Mouse (Mus musculus): ENCODE measurements around the gene Zfp444. TPM values are rescaled to one million over a fixed set of nuclear protein-coding genes. Genes with fewer than 3 reads are reported as not detected.

The Zfp444 gene
- polyA plus RNA-seq, 1 experiment from 2014 or later, result 41.1 TPM

GRCm38 (mm10) chr7:6143991-6144531 is 28.0 kb upstream of the Zfp444 start:
- H3K9me3 ChIP-seq (ENCODE audit: low read length), result no peaks in the 10 kb centered on the region
- no peak for DNase-seq (ENCODE audit: low spot score)
- H3K27me3 ChIP-seq (replicated peaks; ENCODE audit: insufficient read depth, low read length), result no peaks in the 10 kb centered on the region
- WGBS, result 74% methylated on average over 2 of the region's 2 CpGs
- H3K9ac ChIP-seq (replicated peaks; ENCODE audit: low read depth), result no peak overlapping the region
- no peak for TF ChIP-seq CTCF (IDR thresholded peaks at IDR 0.05)
- TF ChIP-seq EP300 (IDR thresholded peaks at IDR 0.05), result no peak
- no peak overlapping the region for H3K4me2 ChIP-seq (replicated peaks; ENCODE audit: low read depth, low read length)
- H3K4me1 ChIP-seq (ENCODE audit: insufficient read depth, low read depth, low read length), result peaks cover 28% of the 10 kb centered on the region; the same call in 1 of the 2 replicates
- no peak overlapping the region for H3K4me3 ChIP-seq (ENCODE audit: low read depth, low read length)
- ATAC-seq, result no peak
- H3K36me3 ChIP-seq (ENCODE audit: insufficient read depth, low read length), result no peaks in the 10 kb centered on the region
- no peak overlapping the region for H3K27ac ChIP-seq (ENCODE audit: low read length)

DNA sequence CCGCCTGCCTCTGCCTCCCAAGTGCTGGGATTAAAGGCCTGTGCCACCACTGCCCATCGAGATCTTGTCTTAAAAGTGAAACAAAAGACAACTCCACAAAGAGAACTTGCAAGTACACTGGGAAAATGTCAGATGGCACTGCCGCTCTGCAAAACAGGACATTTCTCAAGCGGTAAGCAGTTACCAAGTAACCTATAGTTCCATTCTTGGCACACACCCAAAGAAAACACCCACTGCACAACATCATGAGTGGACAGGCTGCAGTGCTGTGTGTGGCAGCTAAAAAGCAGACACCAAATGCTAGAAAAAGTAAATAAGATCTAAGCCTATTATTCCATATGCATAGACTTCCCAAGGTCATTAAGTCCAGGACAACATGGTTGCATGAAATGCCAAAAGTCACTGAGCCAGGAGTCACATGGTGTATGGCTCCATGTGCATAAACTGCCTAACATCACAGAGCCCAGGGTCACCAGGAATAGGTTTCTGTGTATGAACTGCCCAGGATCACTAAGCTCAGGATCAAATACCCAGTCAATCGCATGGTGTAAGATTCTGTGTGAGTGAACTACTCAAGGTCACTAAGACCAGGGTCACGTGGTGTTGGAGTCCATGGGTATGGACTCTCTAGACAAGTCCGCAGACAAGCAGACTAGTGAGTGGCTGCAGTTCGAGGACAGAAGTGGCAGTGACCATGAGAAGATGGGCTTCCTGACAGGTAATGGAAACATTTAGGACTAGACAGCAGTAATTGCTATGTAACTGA is 26.4 kb upstream of the Zfp444 start:
- 74% methylated on average over 8 of the region's 8 CpGs for WGBS
- no peak; the same call in 1 of the 2 replicates for ATAC-seq
- no peaks in the 10 kb centered on the region for H3K9me3 ChIP-seq (ENCODE audit: low read length)
- no peaks in the 10 kb centered on the region for H3K36me3 ChIP-seq (ENCODE audit: insufficient read depth, low read length)
- no peak overlapping the region for H3K4me3 ChIP-seq (ENCODE audit: low read depth, low read length)
- H3K27ac ChIP-seq (ENCODE audit: low read length), result peak overlapping the region; percentile 71; the same call in 1 of the 2 replicates
- peaks cover 31% of the 10 kb centered on the region; the same call in 1 of the 2 replicates for H3K4me1 ChIP-seq (ENCODE audit: insufficient read depth, low read depth, low read length)
- TF ChIP-seq EP300 (IDR thresholded peaks at IDR 0.05) (no peak), CTCF (IDR thresholded peaks at IDR 0.05) (no peak)
- H3K4me2 ChIP-seq (replicated peaks; ENCODE audit: low read depth, low read length), result no peak overlapping the region
- no peak overlapping the region for H3K9ac ChIP-seq (replicated peaks; ENCODE audit: low read depth)
- peak; percentile 54 for DNase-seq (ENCODE audit: low spot score)
- H3K27me3 ChIP-seq (replicated peaks; ENCODE audit: insufficient read depth, low read length), result no peaks in the 10 kb centered on the region

- H3K4me2 ChIP-seq (replicated peaks; ENCODE audit: low read depth, low read length), result no peak overlapping the region
- WGBS, result 47% methylated on average over 7 of the region's 7 CpGs
- H3K27me3 ChIP-seq (replicated peaks; ENCODE audit: insufficient read depth, low read length), result no peaks in the 10 kb centered on the region
- H3K4me3 ChIP-seq (ENCODE audit: low read depth, low read length), result no peak overlapping the region
- DNase-seq (ENCODE audit: low spot score) (peak; percentile 62), ATAC-seq (peak; percentile 38)
- no peak for TF ChIP-seq CTCF (IDR thresholded peaks at IDR 0.05)
- no peak for TF ChIP-seq EP300 (IDR thresholded peaks at IDR 0.05)
- no peak overlapping the region for H3K9ac ChIP-seq (replicated peaks; ENCODE audit: low read depth)
- peaks cover 36% of the 10 kb centered on the region; the same call in 1 of the 2 replicates for H3K4me1 ChIP-seq (ENCODE audit: insufficient read depth, low read depth, low read length)
- H3K27ac ChIP-seq (ENCODE audit: low read length), result peak overlapping the region; percentile 71; the same call in 1 of the 2 replicates
- no peaks in the 10 kb centered on the region for H3K9me3 ChIP-seq (ENCODE audit: low read length)
- H3K36me3 ChIP-seq (ENCODE audit: insufficient read depth, low read length), result no peaks in the 10 kb centered on the region
These were observed 25.6 kb upstream of the Zfp444 start for GRCm38 (mm10) chr7:6146194-6146981.

GRCm38 (mm10) chr7:6146982-6147325 is 25.1 kb upstream of the Zfp444 start:
- ATAC-seq (no peak), DNase-seq (ENCODE audit: low spot score) (no peak)
- Histone ChIP-seq H3K4me3 (ENCODE audit: low read depth, low read length) (no peak overlapping the region), H3K27ac (ENCODE audit: low read length) (peak overlapping the region; percentile 71), H3K9me3 (ENCODE audit: low read length) (no peaks in the 10 kb centered on the region), H3K36me3 (ENCODE audit: insufficient read depth, low read length) (no peaks in the 10 kb centered on the region), H3K27me3 (replicated peaks; ENCODE audit: insufficient read depth, low read length) (no peaks in the 10 kb centered on the region), H3K9ac (replicated peaks; ENCODE audit: low read depth) (no peak overlapping the region), H3K4me2 (replicated peaks; ENCODE audit: low read depth, low read length) (no peak overlapping the region), H3K4me1 (ENCODE audit: insufficient read depth, low read depth, low read length) (peaks cover 42% of the 10 kb centered on the region; the same call in 1 of the 2 replicates)
- WGBS, result 3% methylated on average over 2 of the region's 2 CpGs
- TF ChIP-seq EP300 (IDR thresholded peaks at IDR 0.05), result no peak
- no peak for TF ChIP-seq CTCF (IDR thresholded peaks at IDR 0.05)

DNA sequence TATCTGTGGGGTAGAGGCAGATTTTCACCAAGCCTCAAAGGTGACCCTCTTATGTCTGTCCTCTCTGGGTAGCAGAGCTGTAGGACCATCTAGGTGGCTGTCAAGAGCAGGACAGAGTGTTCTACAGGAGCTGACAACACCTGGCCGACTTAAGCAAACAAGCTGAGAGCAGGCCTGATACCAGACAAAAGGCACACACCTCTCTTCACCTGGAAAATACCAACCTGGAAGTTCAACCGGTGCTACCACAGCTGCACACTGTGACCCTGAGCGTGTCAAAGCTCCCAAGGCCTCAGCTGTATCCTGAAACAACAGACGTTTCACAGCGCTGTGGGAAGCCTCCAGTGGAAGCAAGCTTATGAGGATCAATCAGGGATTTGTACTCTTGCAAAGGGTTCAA is 24.3 kb upstream of the Zfp444 start:
- no peaks in the 10 kb centered on the region for H3K36me3 ChIP-seq (ENCODE audit: insufficient read depth, low read length)
- 57% methylated on average over 5 of the region's 5 CpGs for WGBS
- no peak overlapping the region for H3K9ac ChIP-seq (replicated peaks; ENCODE audit: low read depth)
- peaks cover 43% of the 10 kb centered on the region; the same call in 1 of the 2 replicates for H3K4me1 ChIP-seq (ENCODE audit: insufficient read depth, low read depth, low read length)
- no peaks in the 10 kb centered on the region for H3K9me3 ChIP-seq (ENCODE audit: low read length)
- no peak overlapping the region for H3K4me3 ChIP-seq (ENCODE audit: low read depth, low read length)
- TF ChIP-seq CTCF (IDR thresholded peaks at IDR 0.05) (no peak), EP300 (IDR thresholded peaks at IDR 0.05) (0 out of 2 replicates have a peak, but pooled peaks have one; percentile 48)
- peak; percentile 74 for DNase-seq (ENCODE audit: low spot score)
- no peak overlapping the region for H3K4me2 ChIP-seq (replicated peaks; ENCODE audit: low read depth, low read length)
- peak; percentile 76 for ATAC-seq
- H3K27me3 ChIP-seq (replicated peaks; ENCODE audit: insufficient read depth, low read length), result no peaks in the 10 kb centered on the region
- H3K27ac ChIP-seq (ENCODE audit: low read length), result peak overlapping the region; percentile 71

DNA sequence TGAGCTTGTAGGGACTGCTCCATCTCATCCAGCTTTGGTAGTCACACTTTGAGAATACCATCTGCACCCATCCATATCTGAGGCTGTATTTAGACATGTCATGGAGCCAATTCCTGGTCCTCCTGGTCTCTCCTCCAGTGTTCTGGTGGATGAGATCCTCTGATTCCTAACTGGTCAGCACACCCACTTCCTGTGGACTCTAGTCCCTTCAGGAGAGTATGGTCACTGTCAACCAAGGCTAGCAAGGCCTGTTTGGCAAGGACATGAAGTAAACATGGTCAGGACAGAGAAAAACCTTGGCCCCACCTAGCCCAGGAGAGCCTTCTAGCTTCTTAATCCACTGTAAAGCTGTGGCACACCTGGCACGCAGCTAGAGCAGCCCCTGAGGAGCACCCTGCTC is 20.8 kb upstream of the Zfp444 start:
- 61% methylated on average over 1 of the region's 1 CpGs for WGBS
- no peak for ATAC-seq

More for the DNA sequence above, 20.8 kb upstream of the Zfp444 start:
- TF ChIP-seq CTCF (IDR thresholded peaks at IDR 0.05), result no peak
- TF ChIP-seq EP300 (IDR thresholded peaks at IDR 0.05), result no peak
- peaks cover 38% of the 10 kb centered on the region for H3K4me1 ChIP-seq (ENCODE audit: insufficient read depth, low read depth, low read length)
- no peaks in the 10 kb centered on the region for H3K36me3 ChIP-seq (ENCODE audit: insufficient read depth, low read length)
- no peak overlapping the region for H3K4me3 ChIP-seq (ENCODE audit: low read depth, low read length)
- no peaks in the 10 kb centered on the region for H3K9me3 ChIP-seq (ENCODE audit: low read length)
- no peak for DNase-seq (ENCODE audit: low spot score)
- no peak overlapping the region for H3K9ac ChIP-seq (replicated peaks; ENCODE audit: low read depth)
- H3K4me2 ChIP-seq (replicated peaks; ENCODE audit: low read depth, low read length), result no peak overlapping the region
- peak overlapping the region; percentile 32; the same call in 1 of the 2 replicates for H3K27ac ChIP-seq (ENCODE audit: low read length)
- H3K27me3 ChIP-seq (replicated peaks; ENCODE audit: insufficient read depth, low read length), result no peaks in the 10 kb centered on the region

Data from lung, postnatal 0 days (tissue).